Comparison of ENCODE assay signal across 8 mouse cellular contexts in genomic region chr11:120727169-120727527, GRCm38 (mm10). TPM values are rescaled to one million over a fixed set of nuclear protein-coding genes. Genes with fewer than 3 reads are reported as not detected.
A peak's percentile ranks its signal among the peaks of the same experiment; 100 is the strongest.
DNase-seq lines count a peak whose midpoint lies in the region; ATAC-seq lines count a peak whose summit lies in the region.

Dcxr (minus strand) TSS chr11:120727281.

- intact Hi-C loops in left cerebral cortex, postnatal 14 days (cut with DNase I), result no loop called here

- peak; percentile 87 for ATAC-seq in inflammation-experienced regulatory T-cells, adult 6 months
- peak; percentile 89 for ATAC-seq in megakaryocyte progenitor cell, adult 5-6 weeks (replicated peaks; ENCODE audit: poor library complexity)

- DNase-seq in thymus, postnatal 25 days, result peak; percentile 24
- no peak for DNase-seq in thymus, postnatal 4 days
- peak; percentile 82 for DNase-seq in embryo, embryonic 11.5 days (ENCODE audit: low read depth, low spot score)
- peak; percentile 90 for DNase-seq in gastrocnemius, postnatal 25 days
- peak; percentile 72 to 84 for DNase-seq in left cerebral cortex, postnatal 14 days (ENCODE audit: low spot score in 2 of 2)
- peak; percentile 57 for DNase-seq in right cerebral cortex, postnatal 25 days

RNA-seq across cellular contexts. Expression of gene Dcxr, which starts in this region (rescaled TPM):
- 1 to 10 TPM; 5.8 to 6.0 TPM for total RNA-seq in gastrocnemius, postnatal 25 days (2021)
- polyA plus RNA-seq in inflammation-experienced regulatory T-cells, adult 6 months (2017; shearing (Covaris generic)), result 10 to 100 TPM; 20.5 to 29.7 (median 26.5) TPM
- total RNA-seq in left cerebral cortex, postnatal 14 days (2021), result 1 to 10 TPM; 5.7 to 7.8 TPM
- total RNA-seq in megakaryocyte progenitor cell, adult 5-6 weeks (2015), result 16.3 and 18.7 TPM in 2 replicates
- 16.5 and 17.1 TPM in 2 replicates for total RNA-seq in megakaryocyte progenitor cell, adult 5-6 weeks (2017)
